Mouse (Mus musculus) midbrain, embryonic 15.5 days (tissue): ENCODE data around the gene Dusp5. TPM values are rescaled to one million over a fixed set of nuclear protein-coding genes. Genes with fewer than 3 reads are reported as not detected.

Experiments used
- ATAC-seq: fragments of 200-750 bp; cut with Nextera tagmentation; replicated peaks from 2 replicates; pipeline ENCODE4 v1.8.0; 2017; ENCODE audit warnings: moderate TSS enrichment
- H3K27ac ChIP-seq: fragments of 300-500 bp; sonication (generic); 2 replicates; pipeline ENCODE4 v1.5.1; 2015; ENCODE audit warnings: mild to moderate bottlenecking, inconsistent platforms
- H3K27me3 ChIP-seq: fragments of 300-500 bp; sonication (generic); replicated peaks from 2 replicates; pipeline ENCODE4 v1.6.1; 2015; ENCODE audit warnings: inconsistent platforms
- H3K36me3 ChIP-seq: fragments of 300-500 bp; sonication (generic); replicated peaks from 2 replicates; pipeline ENCODE4 v1.6.1; 2015; ENCODE audit warnings: inconsistent platforms
- H3K4me1 ChIP-seq: fragments of 300-500 bp; sonication (generic); 2 replicates; pipeline ENCODE4 v1.6.1; 2015; ENCODE audit warnings: inconsistent platforms
- H3K4me2 ChIP-seq: fragments of 300-500 bp; sonication (generic); 2 replicates; pipeline ENCODE4 v1.6.1; 2015; ENCODE audit warnings: inconsistent platforms, mild to moderate bottlenecking, moderate library complexity
- H3K4me3 ChIP-seq: fragments of 300-500 bp; sonication (generic); 2 replicates; pipeline ENCODE4 v1.5.1; 2015; ENCODE audit warnings: mild to moderate bottlenecking, inconsistent platforms
- H3K9ac ChIP-seq: fragments of 300-500 bp; sonication (generic); 2 replicates; pipeline ENCODE4 v1.6.1; 2015; ENCODE audit warnings: mild to moderate bottlenecking, inconsistent platforms
- H3K9me3 ChIP-seq: fragments of 300-500 bp; sonication (generic); 2 replicates; pipeline ENCODE4 v1.6.1; 2016; ENCODE audit warnings: inconsistent platforms
- WGBS: fragments of 180-500 bp; shearing (Covaris S2); methylation state at CpG from one replicate; pipeline ENCODE4 v1.1.7; 2015; ENCODE audit warnings: mixed read lengths; 5-methylcytosine and 5-hydroxymethylcytosine counted together
- polyA plus RNA-seq: library from polyadenylated mRNA; unstranded; fragments of >200 nt; fragmentation: Nextera tagmentation; extraction: Ambion mirVana; gene quantifications from 2 replicates; pipeline ENCODE4 v1.2.1, GENCODE M21; 2015

Gene Dusp5
- polyA plus RNA-seq, result 2.7 and 3.7 TPM in 2 replicates

DNA sequence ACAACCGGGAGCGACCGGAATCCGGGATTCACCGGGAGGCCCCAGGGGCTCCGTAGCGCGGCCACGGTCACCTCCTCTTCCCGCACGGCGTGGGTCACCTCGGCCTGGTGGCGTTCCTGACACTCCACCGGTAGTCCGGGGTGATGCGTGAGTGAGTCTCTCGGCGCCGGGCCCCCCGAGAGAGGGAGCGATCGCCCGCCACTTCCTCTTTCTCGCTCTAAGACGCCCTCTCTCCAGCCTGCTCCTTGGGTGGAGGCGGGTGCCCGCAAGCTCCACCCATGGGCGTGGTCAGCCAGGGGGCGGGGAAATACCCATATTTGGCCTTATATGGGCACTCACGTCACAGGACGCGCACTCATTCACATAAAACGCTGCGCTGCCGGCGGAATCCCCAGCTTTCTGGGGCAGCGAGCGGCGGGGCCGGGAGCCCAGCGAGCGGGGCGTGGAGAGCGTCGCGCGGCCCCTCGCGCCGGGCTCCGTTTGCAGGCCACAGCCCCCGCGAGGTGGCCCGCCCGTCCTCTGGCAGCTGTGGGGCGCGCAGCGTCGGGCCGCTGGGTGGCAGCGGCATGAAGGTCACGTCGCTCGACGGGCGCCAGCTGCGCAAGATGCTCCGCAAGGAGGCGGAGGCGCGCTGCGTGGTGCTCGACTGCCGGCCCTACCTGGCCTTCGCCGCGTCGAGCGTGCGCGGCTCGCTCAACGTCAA, at the start of gene Dusp5:
Gene Dusp5 (plus strand): TSS at position 358 of the 703 bp plus-strand sequence.
- H3K27me3 ChIP-seq, result peaks cover 32% of the 10 kb centered on the region
- H3K27ac ChIP-seq, result peak within 1 kb of the TSS; percentile 50; the same call in 1 of the 2 replicates

DNA sequence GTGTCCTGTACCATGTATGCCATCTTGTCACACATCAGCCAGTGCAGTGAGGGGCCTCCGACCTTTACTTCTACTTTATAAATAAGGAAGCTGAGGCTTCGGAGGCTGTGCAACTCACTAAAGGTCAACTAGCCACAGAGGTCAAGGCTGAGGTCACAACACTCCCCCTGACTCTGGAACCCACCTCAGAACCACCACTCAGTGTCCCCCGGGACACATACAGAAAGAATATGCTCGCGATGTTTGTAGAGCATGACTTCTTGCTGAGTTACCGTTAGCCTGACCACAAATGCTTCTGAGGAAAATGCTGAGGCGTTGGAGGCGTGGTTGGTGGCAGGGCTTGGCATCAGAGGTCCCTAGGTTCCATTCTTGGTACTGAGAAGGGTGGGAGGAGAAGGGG, 49.3 kb upstream of the Dusp5 start:
- no peaks in the 10 kb centered on the region for H3K36me3 ChIP-seq
- no peaks in the 10 kb centered on the region for H3K9me3 ChIP-seq
- H3K27ac ChIP-seq, result no peak overlapping the region
- no peak overlapping the region for H3K9ac ChIP-seq
- no peaks in the 10 kb centered on the region for H3K4me1 ChIP-seq
- H3K4me2 ChIP-seq, result no peak overlapping the region
- no peak overlapping the region for H3K4me3 ChIP-seq
- WGBS, result 88% methylated on average over 8 of the region's 8 CpGs
- no peaks in the 10 kb centered on the region for H3K27me3 ChIP-seq
- no peak for ATAC-seq

More for the DNA sequence above, at the start of gene Dusp5:
- peak within 1 kb of the TSS; percentile 77 for H3K4me2 ChIP-seq
- ATAC-seq, result peak; percentile 97
- peaks cover 21% of the 10 kb centered on the region for H3K4me1 ChIP-seq
- no peaks in the 10 kb centered on the region for H3K9me3 ChIP-seq
- peak within 1 kb of the TSS; percentile 50 for H3K9ac ChIP-seq
- no peaks in the 10 kb centered on the region for H3K36me3 ChIP-seq
- H3K4me3 ChIP-seq, result peak within 1 kb of the TSS; percentile 54
- WGBS, result under 1% methylated on average over 84 of the region's 84 CpGs

- no peaks in the 10 kb centered on the region for H3K4me1 ChIP-seq
- H3K4me2 ChIP-seq, result no peak overlapping the region
- no peak for ATAC-seq
- H3K4me3 ChIP-seq, result no peak overlapping the region
- H3K9ac ChIP-seq, result no peak overlapping the region
- H3K36me3 ChIP-seq, result no peaks in the 10 kb centered on the region
- H3K27me3 ChIP-seq, result no peaks in the 10 kb centered on the region
- H3K9me3 ChIP-seq, result no peaks in the 10 kb centered on the region
- no peak overlapping the region for H3K27ac ChIP-seq
- 45% methylated on average over 6 of the region's 6 CpGs for WGBS
Measured at GRCm38 (mm10) chr19:53482093-53482492, 46.8 kb upstream of the Dusp5 start.

DNA sequence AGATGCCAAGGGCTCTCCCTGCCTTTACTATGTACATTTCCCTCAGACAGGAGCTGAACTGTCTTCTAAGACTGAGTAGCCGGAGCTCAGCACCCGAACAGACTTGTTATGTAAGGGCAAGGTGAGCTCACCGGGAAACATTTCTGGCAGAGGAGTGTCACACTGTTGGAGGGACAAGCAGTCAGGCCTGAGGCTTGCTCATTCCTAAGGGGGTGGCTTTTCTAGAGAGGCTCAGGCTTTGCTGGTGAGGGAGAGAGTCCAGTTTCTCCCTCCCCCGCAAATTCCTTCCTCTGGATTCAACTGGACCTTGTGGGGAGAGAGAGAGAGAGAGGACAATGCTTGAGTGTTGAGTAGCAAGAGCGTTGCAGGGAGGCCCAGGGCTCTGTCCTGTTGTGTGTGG, 46.4 kb upstream of the Dusp5 start:
- no peaks in the 10 kb centered on the region for H3K36me3 ChIP-seq
- WGBS, result 89% methylated on average over 5 of the region's 5 CpGs
- H3K9ac ChIP-seq, result no peak overlapping the region
- H3K9me3 ChIP-seq, result no peaks in the 10 kb centered on the region
- no peaks in the 10 kb centered on the region for H3K27me3 ChIP-seq
- ATAC-seq, result no peak
- no peak overlapping the region for H3K4me3 ChIP-seq
- no peak overlapping the region for H3K27ac ChIP-seq
- H3K4me1 ChIP-seq, result no peaks in the 10 kb centered on the region
- no peak overlapping the region for H3K4me2 ChIP-seq

DNA sequence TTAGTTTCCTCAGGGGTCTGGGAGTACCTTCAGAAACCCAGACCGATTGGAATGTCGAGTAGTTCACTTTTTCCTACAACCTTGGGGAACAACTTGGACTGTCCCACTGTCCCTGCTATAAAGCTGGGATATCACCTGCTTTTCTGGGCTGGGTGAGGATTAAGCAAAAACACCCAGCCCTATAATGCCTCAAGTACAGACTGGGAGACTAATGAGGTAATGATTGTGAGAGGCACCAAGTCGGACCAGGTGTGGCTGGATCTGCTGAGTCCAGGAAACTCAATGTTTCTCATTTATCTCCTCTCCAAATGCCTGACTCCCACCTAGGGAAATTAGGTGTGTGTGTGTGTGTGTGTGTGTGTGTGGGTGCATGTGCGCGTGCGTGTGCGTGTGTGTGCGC, 44.9 kb upstream of the Dusp5 start:
- Histone ChIP-seq H3K9me3 (no peaks in the 10 kb centered on the region), H3K27me3 (no peaks in the 10 kb centered on the region), H3K27ac (no peak overlapping the region), H3K36me3 (no peaks in the 10 kb centered on the region), H3K9ac (no peak overlapping the region), H3K4me1 (no peaks in the 10 kb centered on the region), H3K4me2 (no peak overlapping the region), H3K4me3 (no peak overlapping the region)
- 96% methylated on average over 8 of the region's 8 CpGs for WGBS
- ATAC-seq, result no peak

DNA sequence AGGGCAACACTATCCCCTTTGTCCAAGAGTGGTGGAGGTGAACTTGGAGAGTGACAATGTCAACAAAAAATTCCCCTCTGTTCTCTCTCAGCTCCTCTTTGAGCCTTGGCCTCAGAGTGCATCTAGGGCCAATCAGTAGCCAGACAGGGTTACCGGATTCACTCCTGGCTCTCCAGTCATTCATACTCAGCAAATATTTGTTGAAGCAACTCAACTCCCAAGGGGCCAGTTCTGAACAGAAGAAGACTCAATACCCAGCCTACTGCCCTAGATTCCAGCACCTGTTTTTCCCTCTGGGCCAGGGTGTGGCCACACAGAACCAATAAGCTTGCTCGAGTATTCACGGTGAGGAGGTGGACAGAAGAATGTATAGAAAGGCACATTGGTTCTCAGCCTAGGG, 44.0 kb upstream of the Dusp5 start:
- WGBS, result 89% methylated on average over 3 of the region's 3 CpGs
- Histone ChIP-seq H3K4me3 (no peak overlapping the region), H3K4me1 (no peaks in the 10 kb centered on the region), H3K9me3 (no peaks in the 10 kb centered on the region), H3K27me3 (no peaks in the 10 kb centered on the region), H3K4me2 (no peak overlapping the region), H3K27ac (no peak overlapping the region), H3K36me3 (no peaks in the 10 kb centered on the region), H3K9ac (no peak overlapping the region)
- ATAC-seq, result no peak

GRCm38 (mm10) chr19:53489187-53489586, 39.7 kb upstream of the Dusp5 start:
- Histone ChIP-seq H3K9me3 (no peaks in the 10 kb centered on the region), H3K36me3 (no peaks in the 10 kb centered on the region), H3K9ac (no peak overlapping the region), H3K4me2 (no peak overlapping the region), H3K4me1 (no peaks in the 10 kb centered on the region), H3K27ac (no peak overlapping the region), H3K4me3 (no peak overlapping the region), H3K27me3 (no peaks in the 10 kb centered on the region)
- 88% methylated on average over 12 of the region's 12 CpGs for WGBS
- ATAC-seq, result no peak

GRCm38 (mm10) chr19:53489910-53490309, 39.0 kb upstream of the Dusp5 start:
- WGBS, result 77% methylated on average over 1 of the region's 1 CpGs
- H3K9ac ChIP-seq, result no peak overlapping the region
- H3K9me3 ChIP-seq, result no peaks in the 10 kb centered on the region
- no peak overlapping the region for H3K4me2 ChIP-seq
- no peak for ATAC-seq
- H3K27ac ChIP-seq, result no peak overlapping the region
- H3K36me3 ChIP-seq, result no peaks in the 10 kb centered on the region
- no peaks in the 10 kb centered on the region for H3K4me1 ChIP-seq
- no peaks in the 10 kb centered on the region for H3K27me3 ChIP-seq
- no peak overlapping the region for H3K4me3 ChIP-seq

DNA sequence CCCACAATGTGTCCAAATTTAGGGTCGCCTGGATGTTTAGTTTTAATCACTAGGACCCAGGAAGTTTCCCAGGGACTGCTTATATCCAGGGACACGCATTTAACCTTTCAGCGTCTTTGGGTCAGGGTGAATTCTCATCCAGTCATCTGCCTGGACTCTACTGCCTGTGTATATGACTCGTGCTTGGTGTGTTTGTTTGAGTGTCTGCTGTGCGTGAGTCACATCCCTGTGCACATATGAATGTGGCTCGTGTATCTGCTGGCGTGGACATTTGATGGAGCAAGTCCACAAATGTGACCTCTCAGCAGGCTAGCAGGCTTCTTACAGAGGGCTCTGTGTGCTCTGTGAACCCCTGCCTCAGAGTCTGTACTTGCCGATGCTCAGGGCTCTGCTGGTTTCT, 38.0 kb upstream of the Dusp5 start:
- Histone ChIP-seq H3K9ac (no peak overlapping the region), H3K9me3 (no peaks in the 10 kb centered on the region), H3K27ac (no peak overlapping the region), H3K4me2 (no peak overlapping the region), H3K4me1 (no peaks in the 10 kb centered on the region), H3K27me3 (no peaks in the 10 kb centered on the region), H3K4me3 (no peak overlapping the region), H3K36me3 (no peaks in the 10 kb centered on the region)
- 79% methylated on average over 8 of the region's 8 CpGs for WGBS
- no peak for ATAC-seq

GRCm38 (mm10) chr19:53492528-53492927, 36.4 kb upstream of the Dusp5 start:
- Histone ChIP-seq H3K9ac (no peak overlapping the region), H3K9me3 (no peaks in the 10 kb centered on the region), H3K4me3 (no peak overlapping the region), H3K4me2 (no peak overlapping the region), H3K36me3 (no peaks in the 10 kb centered on the region), H3K27ac (no peak overlapping the region), H3K27me3 (no peaks in the 10 kb centered on the region), H3K4me1 (no peaks in the 10 kb centered on the region)
- 80% methylated on average over 4 of the region's 4 CpGs for WGBS
- no peak for ATAC-seq

GRCm38 (mm10) chr19:53493866-53494265, 35.0 kb upstream of the Dusp5 start:
- ATAC-seq, result no peak
- no peak overlapping the region for H3K9ac ChIP-seq
- no peaks in the 10 kb centered on the region for H3K36me3 ChIP-seq
- no peak overlapping the region for H3K27ac ChIP-seq
- H3K9me3 ChIP-seq, result no peaks in the 10 kb centered on the region
- no peaks in the 10 kb centered on the region for H3K27me3 ChIP-seq
- 59% methylated on average over 5 of the region's 5 CpGs for WGBS
- H3K4me2 ChIP-seq, result no peak overlapping the region
- no peak overlapping the region for H3K4me3 ChIP-seq
- no peaks in the 10 kb centered on the region for H3K4me1 ChIP-seq

DNA sequence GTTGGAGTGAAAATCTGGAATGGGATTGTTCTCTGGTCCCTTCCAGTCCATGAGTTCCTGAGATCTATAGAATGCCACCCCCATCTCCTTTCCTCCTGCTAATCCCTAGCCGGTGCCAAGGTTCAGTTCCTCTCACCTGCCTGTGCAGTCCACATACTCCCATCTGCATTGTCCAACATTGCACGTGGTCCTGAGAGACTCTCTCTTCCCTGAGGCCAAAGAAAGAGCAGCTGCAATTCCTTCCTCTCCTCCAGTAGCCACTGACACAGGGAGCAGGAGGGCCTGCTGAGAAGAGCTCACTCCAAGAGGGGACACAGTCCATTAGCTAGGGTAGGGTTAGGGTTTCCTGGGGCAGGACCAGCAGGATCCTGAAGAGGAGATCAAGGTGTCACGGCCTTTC, 31.0 kb upstream of the Dusp5 start:
- no peaks in the 10 kb centered on the region for H3K9me3 ChIP-seq
- H3K36me3 ChIP-seq, result no peaks in the 10 kb centered on the region
- no peak overlapping the region for H3K27ac ChIP-seq
- no peaks in the 10 kb centered on the region for H3K4me1 ChIP-seq
- ATAC-seq, result no peak
- no peak overlapping the region for H3K9ac ChIP-seq
- H3K4me3 ChIP-seq, result no peak overlapping the region
- no peak overlapping the region for H3K4me2 ChIP-seq
- no peaks in the 10 kb centered on the region for H3K27me3 ChIP-seq
- WGBS, result 65% methylated on average over 3 of the region's 3 CpGs

DNA sequence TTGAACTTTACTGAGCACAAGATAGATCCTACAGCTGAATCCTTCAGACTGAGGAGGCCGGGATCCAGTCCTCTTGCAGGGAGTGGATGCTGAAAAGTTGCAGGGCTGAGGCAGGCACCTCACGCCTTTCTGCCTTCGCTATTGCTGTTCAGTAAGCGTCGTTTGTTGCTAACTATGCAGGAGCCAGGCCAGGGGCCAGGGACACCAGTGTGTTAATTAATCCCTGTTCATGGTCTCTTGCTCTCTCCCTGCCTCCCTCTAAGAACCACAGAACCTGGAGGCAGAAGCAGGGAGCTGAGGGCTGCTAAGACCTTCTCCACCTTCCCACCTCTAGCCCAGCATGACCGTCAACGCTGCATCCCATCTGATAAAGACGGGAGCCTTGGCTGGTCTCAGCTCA, 29.9 kb upstream of the Dusp5 start:
- 89% methylated on average over 8 of the region's 8 CpGs for WGBS
- ATAC-seq, result no peak
- Histone ChIP-seq H3K4me3 (no peak overlapping the region), H3K4me2 (no peak overlapping the region), H3K36me3 (no peaks in the 10 kb centered on the region), H3K9ac (no peak overlapping the region), H3K27me3 (no peaks in the 10 kb centered on the region), H3K27ac (no peak overlapping the region), H3K4me1 (no peaks in the 10 kb centered on the region), H3K9me3 (no peaks in the 10 kb centered on the region)
